8 mouse cellular contexts compared by ENCODE assay signal in genomic region chrX:95165671-95166127, GRCm38 (mm10). TPM values are rescaled to one million over a fixed set of nuclear protein-coding genes. Genes with fewer than 3 reads are reported as not detected.
A peak's percentile ranks its signal among the peaks of the same experiment; 100 is the strongest.
DNase-seq lines count a peak whose midpoint lies in the region; ATAC-seq lines count a peak whose summit lies in the region.

No protein-coding gene starts in this region.

- H3K27ac ChIP-seq in embryonic facial prominence, embryonic 14.5 days (replicated peaks; ENCODE audit: low read depth, low read length), result peak overlapping the region; percentile 90
- H3K27ac ChIP-seq in hindbrain, embryonic 10.5 days, result peak overlapping the region; percentile 89
- 0 out of 2 replicates have a peak overlapping the region, but pooled peaks have one; percentile 7 for H3K27ac ChIP-seq in liver, embryonic 11.5 days (ENCODE audit: low read depth, low read length)
- peak overlapping the region; percentile 80 for H3K27ac ChIP-seq in neural tube, embryonic 14.5 days (ENCODE audit: low read depth, low read length)

- H3K4me1 ChIP-seq in embryonic facial prominence, embryonic 14.5 days (ENCODE audit: control insufficient read depth, insufficient read depth, low read length), result no peaks in the 10 kb centered on the region
- H3K4me1 ChIP-seq in hindbrain, embryonic 10.5 days (replicated peaks), result 0 out of 2 replicates have a peak, but pooled peaks cover 4% of the 10 kb centered on the region
- no peaks in the 10 kb centered on the region for H3K4me1 ChIP-seq in liver, embryonic 11.5 days (replicated peaks; ENCODE audit: control insufficient read depth, insufficient read depth, low read length)
- no peaks in the 10 kb centered on the region for H3K4me1 ChIP-seq in neural tube, embryonic 14.5 days (ENCODE audit: control insufficient read depth, insufficient read depth, low read length)

- H3K36me3 ChIP-seq in embryonic facial prominence, embryonic 14.5 days (ENCODE audit: control insufficient read depth, insufficient read depth, low read length), result no peaks in the 10 kb centered on the region
- no peaks in the 10 kb centered on the region for H3K36me3 ChIP-seq in hindbrain, embryonic 10.5 days
- H3K36me3 ChIP-seq in liver, embryonic 11.5 days (ENCODE audit: control insufficient read depth, insufficient read depth, low read length), result no peaks in the 10 kb centered on the region
- H3K36me3 ChIP-seq in neural tube, embryonic 14.5 days (ENCODE audit: control insufficient read depth, insufficient read depth, low read length), result no peaks in the 10 kb centered on the region

- peak overlapping the region; percentile 66 for H3K4me2 ChIP-seq in embryonic facial prominence, embryonic 14.5 days (ENCODE audit: low read depth, low read length)
- H3K4me2 ChIP-seq in liver, embryonic 11.5 days, result peak overlapping the region; percentile 71
- peak overlapping the region; percentile 61 for H3K4me2 ChIP-seq in neural tube, embryonic 14.5 days (ENCODE audit: low read depth, low read length)

- H3K27me3 ChIP-seq in embryonic facial prominence, embryonic 14.5 days (replicated peaks; ENCODE audit: control insufficient read depth, insufficient read depth, low read length), result peaks cover 4% of the 10 kb centered on the region; the same call in 1 of the 2 replicates
- peaks cover 30% of the 10 kb centered on the region for H3K27me3 ChIP-seq in hindbrain, embryonic 10.5 days (ENCODE audit: insufficient read depth, poor library complexity, severe bottlenecking)
- no peaks in the 10 kb centered on the region; the same call in 1 of the 2 replicates for H3K27me3 ChIP-seq in liver, embryonic 11.5 days (replicated peaks; ENCODE audit: control insufficient read depth, insufficient read depth, low read length)
- no peaks in the 10 kb centered on the region for H3K27me3 ChIP-seq in neural tube, embryonic 14.5 days (ENCODE audit: control insufficient read depth, insufficient read depth, low read length)

- 23% methylated on average over 9 of the region's 9 CpGs for WGBS in embryonic facial prominence, embryonic 14.5 days
- WGBS in hindbrain, embryonic 10.5 days, result 31% methylated on average over 9 of the region's 9 CpGs
- 30% methylated on average over 9 of the region's 9 CpGs for WGBS in liver, embryonic 11.5 days
- WGBS in neural tube, embryonic 14.5 days, result 26% methylated on average over 9 of the region's 9 CpGs

- peak overlapping the region; percentile 48 for H3K4me3 ChIP-seq in embryonic facial prominence, embryonic 14.5 days (ENCODE audit: low read depth, low read length)
- peak overlapping the region; percentile 51 for H3K4me3 ChIP-seq in hindbrain, embryonic 10.5 days
- H3K4me3 ChIP-seq in liver, embryonic 11.5 days (ENCODE audit: low read depth, low read length), result peak overlapping the region; percentile 54
- H3K4me3 ChIP-seq in neural tube, embryonic 14.5 days (ENCODE audit: low read depth, low read length), result peak overlapping the region; percentile 39

- H3K9me3 ChIP-seq in embryonic facial prominence, embryonic 14.5 days (ENCODE audit: control insufficient read depth, low read length), result no peaks in the 10 kb centered on the region
- no peaks in the 10 kb centered on the region for H3K9me3 ChIP-seq in hindbrain, embryonic 10.5 days
- H3K9me3 ChIP-seq in liver, embryonic 11.5 days (ENCODE audit: control insufficient read depth, low read length), result no peaks in the 10 kb centered on the region
- H3K9me3 ChIP-seq in neural tube, embryonic 14.5 days (ENCODE audit: control insufficient read depth, low read length), result no peaks in the 10 kb centered on the region

- peak; percentile 4 for DNase-seq in ovary, postnatal 36 days (ENCODE audit: low spot score)
- DNase-seq in ovary, postnatal 14 days (ENCODE audit: low spot score), result no peak
- DNase-seq in adrenal gland, adult 8-10 months, result peak; percentile 1
- no peak for DNase-seq in embryonic facial prominence, embryonic 14.5 days (ENCODE audit: low spot score)
- peak; percentile 4 for DNase-seq in hindbrain, embryonic 10.5 days (ENCODE audit: low spot score)
- DNase-seq in liver, embryonic 11.5 days (ENCODE audit: low spot score), result no peak
- no peak for DNase-seq in left cerebral cortex, adult 9 months (ENCODE audit: low spot score in 2 of 2)

- ATAC-seq in embryonic facial prominence, embryonic 14.5 days (ENCODE audit: low read depth), result no peak; the same call in 1 of the 2 replicates
- peak; percentile 37; the same call in 1 of the 2 replicates for ATAC-seq in liver, embryonic 11.5 days (replicated peaks; ENCODE audit: low FRiP score)
- peak; percentile 33 for ATAC-seq in neural tube, embryonic 14.5 days (ENCODE audit: low read depth)

- H3K9ac ChIP-seq in embryonic facial prominence, embryonic 14.5 days (ENCODE audit: low read depth, low read length), result peak overlapping the region; percentile 68
- H3K9ac ChIP-seq in liver, embryonic 11.5 days (ENCODE audit: low read depth, low read length), result peak overlapping the region; percentile 69
- H3K9ac ChIP-seq in neural tube, embryonic 14.5 days (replicated peaks; ENCODE audit: low read depth, low read length), result peak overlapping the region; percentile 64

RNA-seq across cellular contexts. Expression of gene Arhgef9, which starts 31.0 kb away (rescaled TPM):
- 10 to 100 TPM; 12.3 to 22.5 (median 16.1) TPM for total RNA-seq in adrenal gland, adult 8-10 months (2022)
- 14.4 and 15.7 TPM in 2 replicates for polyA plus RNA-seq in embryonic facial prominence, embryonic 14.5 days (2014; fragmentation: Nextera tagmentation; extraction: Ambion mirVana)
- 11.8 and 14.3 TPM in 2 replicates for polyA plus RNA-seq in hindbrain, embryonic 10.5 days (2016; fragmentation: Nextera tagmentation; extraction: Ambion mirVana)
- 3.6 and 4.5 TPM in 2 replicates for polyA plus RNA-seq in liver, embryonic 11.5 days (2014; fragmentation: Nextera tagmentation; extraction: Ambion mirVana)
- 36.6 and 60.5 TPM in 2 replicates for polyA plus RNA-seq in neural tube, embryonic 14.5 days (2014; fragmentation: Nextera tagmentation; extraction: Ambion mirVana)

Comparison
In these comparisons a context has a peak if more than half of its experiments do, and no peak if none do; other contexts are left out.
1. DNase-seq: peak in ovary, postnatal 36 days (single experiment), adrenal gland, adult 8-10 months (single experiment) and hindbrain, embryonic 10.5 days (single experiment); none in ovary, postnatal 14 days (single experiment), embryonic facial prominence, embryonic 14.5 days (single experiment), liver, embryonic 11.5 days (single experiment) and left cerebral cortex, adult 9 months (0 of 2).
2. H3K27ac ChIP-seq: peak in every context shown above with its lines; median percentile 90 in embryonic facial prominence, embryonic 14.5 days; 89 in hindbrain, embryonic 10.5 days; 80 in neural tube, embryonic 14.5 days; 7 in liver, embryonic 11.5 days.
3. Peak in every context shown above with its lines, with median percentiles within 50 percentile points of each other: H3K4me2 ChIP-seq, H3K4me3 ChIP-seq and H3K9ac ChIP-seq.